Mouse (Mus musculus): ENCODE results near the gene Tmem150b.

GRCm38 (mm10) chr7:4712594-4712993 is 12.5 kb downstream of the Tmem150b start:
- TF ChIP-seq CTCF (IDR thresholded peaks at IDR 0.05; ENCODE audit: control insufficient read depth, insufficient read depth, insufficient replicate concordance, low read depth, low read length) (no peak), POLR2A (IDR thresholded peaks at IDR 0.05; ENCODE audit: control insufficient read depth, low read depth, low read length) (no peak)
